Mouse (Mus musculus) small intestine, adult 2 months (tissue): ENCODE measurements around the gene Ncoa3.

Source experiments
- CTCF ChIP-seq: fragments of 200-500 bp; IDR thresholded peaks from 2 replicates; pipeline ENCODE4 v1.5.1; 2012; ENCODE audit warnings: low read depth, mild to moderate bottlenecking, control low read depth, inconsistent platforms, low read length, moderate library complexity, mixed read lengths; ENCODE audit not compliant: insufficient replicate concordance, insufficient read length; ENCODE audit errors: extremely low read depth
- POLR2A ChIP-seq: fragments of 200-500 bp; IDR thresholded peaks from 2 replicates; pipeline ENCODE4 v1.6.1; 2012; ENCODE audit warnings: low read depth, mild to moderate bottlenecking, control low read depth, inconsistent platforms, low read length, moderate library complexity

DNA sequence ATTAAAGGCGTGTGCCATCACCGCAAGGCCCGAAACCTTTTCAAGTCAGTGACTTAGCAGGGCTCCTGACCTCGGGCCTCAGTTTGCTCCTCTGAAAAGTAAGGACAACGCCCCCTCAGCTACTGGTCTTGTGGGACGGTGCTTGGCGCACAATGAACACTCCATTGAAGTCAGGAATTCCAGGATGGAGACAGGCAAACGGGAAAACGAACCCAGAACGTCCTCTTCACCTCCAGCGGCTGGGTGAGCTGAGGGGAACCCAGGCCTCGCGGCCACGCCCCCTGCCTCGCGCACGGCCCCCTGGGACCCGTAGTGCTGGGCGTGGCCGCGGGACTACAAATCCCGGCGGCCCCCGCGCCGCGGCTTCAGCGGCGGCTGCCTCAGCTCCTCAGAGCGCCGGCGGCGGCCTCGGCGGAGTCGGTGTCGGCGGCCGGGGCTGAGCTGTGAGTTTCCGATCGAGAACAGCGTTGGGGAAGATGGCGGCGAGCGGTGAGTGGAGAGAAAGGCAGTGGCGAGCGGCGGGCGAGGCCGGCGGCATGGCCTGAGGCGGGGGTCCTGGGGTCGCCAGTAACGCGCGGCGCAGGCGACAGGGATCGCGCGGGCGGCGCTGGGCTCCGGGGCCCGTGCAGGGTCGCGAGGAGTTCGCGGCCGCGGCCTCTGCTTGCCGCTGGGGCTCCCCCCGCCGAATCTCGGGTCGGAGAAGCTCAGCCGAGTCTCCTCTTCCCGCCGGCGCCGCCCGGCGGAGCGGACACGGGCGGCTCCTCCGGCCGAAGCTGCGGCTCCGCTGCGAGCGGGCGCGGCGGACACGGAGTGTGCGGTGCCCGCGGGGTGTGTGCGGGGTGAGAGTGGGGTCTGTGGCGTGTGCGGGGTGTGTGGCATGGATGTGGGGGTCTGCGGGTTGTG lies at the start of gene Ncoa3:
- TF ChIP-seq POLR2A (peak; percentile 95), CTCF (no peak)
